Mouse (Mus musculus) gastrocnemius, adult 2 months (tissue): ENCODE data around the gene Slc39a11. TPM values are rescaled to one million over a fixed set of nuclear protein-coding genes. Genes with fewer than 3 reads are reported as not detected.
"Not testable (repeated sequence)": the region's sequence is repeated elsewhere in the genome, so short reads cannot be mapped to it uniquely, and the experiment has no call there.

Experiments used
- DNase-seq: peaks from one replicate; pipeline ENCODE4 v3.0.0; 2022
- H3K27ac ChIP-seq: fragments of 200-600 bp; 2 replicates; pipeline ENCODE4 v1.8.1; 2022; ENCODE audit warnings: mild to moderate bottlenecking
- H3K4me3 ChIP-seq: fragments of 200-600 bp; 2 replicates; pipeline ENCODE4 v1.8.1; 2022; ENCODE audit warnings: mild to moderate bottlenecking, moderate library complexity
- CTCF ChIP-seq: fragments of 200-600 bp; IDR thresholded peaks from 2 replicates; pipeline ENCODE4 v1.8.1; 2022; ENCODE audit warnings: antibody characterized with exemption, mild to moderate bottlenecking, moderate library complexity
- intact Hi-C: fragments of 180-260 bp; cut with DNase I; formaldehyde crosslinking; loops from one replicate; pipeline ENCODE4 v1.15.1; 2025
- total RNA-seq, 2 experiments: library from RNA; stranded (reverse); gene quantifications; 2 replicates each; pipeline ENCODE4 v1.2.3; 2021

The Slc39a11 gene
- total RNA-seq, 2 experiments from 2014 or later, result 1.8 to 3.0 TPM

GRCm38 (mm10) chr11:113666205-113666604 is 16.3 kb upstream of the Slc39a11 start:
- intact Hi-C loops, result no loop called here

DNA sequence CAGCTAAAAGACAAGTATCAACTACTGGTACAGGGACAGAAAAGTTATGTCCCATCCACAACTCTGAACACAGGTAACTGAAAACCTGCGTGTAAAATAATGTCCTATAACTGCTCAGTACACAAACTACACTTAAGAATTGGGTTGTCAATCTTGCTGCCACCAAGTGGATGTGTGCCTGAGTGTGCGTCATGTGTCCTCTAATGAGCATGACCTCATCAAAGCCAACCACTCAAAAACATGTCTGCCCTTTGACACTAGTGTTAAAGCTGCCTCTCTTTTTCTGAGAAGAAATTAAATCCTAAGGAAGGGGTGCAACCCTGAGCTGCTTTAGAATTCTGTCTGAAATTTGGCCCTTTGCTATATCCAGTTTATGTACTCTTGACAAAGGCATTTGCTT is 14.4 kb upstream of the Slc39a11 start:
- intact Hi-C loops, result no loop called here
- Histone ChIP-seq H3K27ac (0 out of 2 replicates have a peak overlapping the region, but pooled peaks have one; percentile 8), H3K4me3 (no peak overlapping the region)
- no peak for DNase-seq
- TF ChIP-seq CTCF, result no peak

More at GRCm38 (mm10) chr11:113666205-113666604, 16.3 kb upstream of the Slc39a11 start:
- no peak for TF ChIP-seq CTCF
- Histone ChIP-seq H3K4me3 (no peak overlapping the region), H3K27ac (no peak overlapping the region)
- DNase-seq, result no peak

- H3K27ac ChIP-seq, result peak overlapping the region; percentile 79
- no peak for DNase-seq
Observed at GRCm38 (mm10) chr11:113661835-113662351, 12.0 kb upstream of the Slc39a11 start.

DNA sequence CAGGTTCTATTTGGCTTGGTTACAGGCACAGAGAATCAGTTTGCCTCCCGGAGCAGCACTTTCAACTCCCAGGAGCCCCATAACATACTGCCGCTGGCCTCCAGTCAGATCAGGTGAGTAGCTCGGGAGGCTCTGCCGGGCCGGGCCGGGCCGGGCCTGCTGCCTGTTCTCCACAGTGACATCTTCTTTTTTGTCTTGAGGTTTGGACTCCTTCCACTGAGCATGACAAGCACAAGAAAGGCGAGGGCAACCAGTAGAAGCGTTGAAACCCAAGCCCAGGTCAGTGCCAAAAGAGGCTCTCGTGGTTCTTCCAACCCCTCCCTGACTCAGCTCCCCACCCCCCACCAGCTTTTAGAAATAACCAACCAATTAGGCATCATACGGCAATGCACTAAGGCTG is 11.1 kb upstream of the Slc39a11 start:
- intact Hi-C loops, result no loop called here
- peak overlapping the region; percentile 29 for H3K4me3 ChIP-seq
- peak overlapping the region; percentile 79 for H3K27ac ChIP-seq
- TF ChIP-seq CTCF, result no peak
- DNase-seq, result peak; percentile 55

More at GRCm38 (mm10) chr11:113661835-113662351, 12.0 kb upstream of the Slc39a11 start:
- no peak for TF ChIP-seq CTCF
- H3K4me3 ChIP-seq, result no peak overlapping the region
- intact Hi-C loops, result no loop called here

GRCm38 (mm10) chr11:113660213-113660612 is 10.3 kb upstream of the Slc39a11 start:
- intact Hi-C loops, result not testable (repeated sequence)

GRCm38 (mm10) chr11:113658763-113659162 is 8.9 kb upstream of the Slc39a11 start:
- H3K27ac ChIP-seq, result no peak overlapping the region
- no peak overlapping the region for H3K4me3 ChIP-seq
- TF ChIP-seq CTCF, result no peak
- no peak for DNase-seq
- intact Hi-C loops, result no loop called here

More at GRCm38 (mm10) chr11:113660213-113660612, 10.3 kb upstream of the Slc39a11 start:
- peak; percentile 18 for TF ChIP-seq CTCF
- H3K27ac ChIP-seq, DNase-seq, H3K4me3 ChIP-seq: not testable (repeated sequence)

- Histone ChIP-seq H3K4me3 (no peak overlapping the region), H3K27ac (no peak overlapping the region)
- TF ChIP-seq CTCF, result no peak
- intact Hi-C loops, result no loop called here
- no peak for DNase-seq
Observed at GRCm38 (mm10) chr11:113658319-113658718, 8.4 kb upstream of the Slc39a11 start.

- Histone ChIP-seq H3K27ac (no peak overlapping the region), H3K4me3 (no peak overlapping the region)
- no peak for TF ChIP-seq CTCF
- intact Hi-C loops, result no loop called here
- DNase-seq, result no peak
Observed at GRCm38 (mm10) chr11:113657221-113657620, 7.3 kb upstream of the Slc39a11 start.

DNA sequence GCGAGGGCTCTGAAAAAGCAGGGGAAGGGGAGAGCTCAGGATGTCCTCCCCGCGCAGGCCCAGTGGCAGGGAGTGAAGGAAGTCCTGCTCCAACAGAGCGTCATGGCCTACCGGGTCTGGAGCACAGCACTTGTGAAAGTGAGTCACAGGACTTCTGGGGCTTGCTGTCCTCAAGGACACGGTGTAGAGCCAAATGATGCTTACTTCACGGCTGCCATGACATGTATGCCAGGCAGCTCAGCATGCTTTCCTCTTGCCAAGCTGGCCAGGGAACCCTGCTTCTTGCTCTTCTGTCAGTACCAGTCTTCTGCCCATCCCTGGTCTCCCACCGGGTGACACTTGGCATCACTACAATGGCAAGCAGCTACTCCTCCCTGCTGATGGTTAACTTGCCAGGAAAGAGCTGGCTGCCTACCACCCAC is 6.6 kb upstream of the Slc39a11 start:
- no peak for DNase-seq
- TF ChIP-seq CTCF, result no peak
- intact Hi-C loops, result no loop called here

DNA sequence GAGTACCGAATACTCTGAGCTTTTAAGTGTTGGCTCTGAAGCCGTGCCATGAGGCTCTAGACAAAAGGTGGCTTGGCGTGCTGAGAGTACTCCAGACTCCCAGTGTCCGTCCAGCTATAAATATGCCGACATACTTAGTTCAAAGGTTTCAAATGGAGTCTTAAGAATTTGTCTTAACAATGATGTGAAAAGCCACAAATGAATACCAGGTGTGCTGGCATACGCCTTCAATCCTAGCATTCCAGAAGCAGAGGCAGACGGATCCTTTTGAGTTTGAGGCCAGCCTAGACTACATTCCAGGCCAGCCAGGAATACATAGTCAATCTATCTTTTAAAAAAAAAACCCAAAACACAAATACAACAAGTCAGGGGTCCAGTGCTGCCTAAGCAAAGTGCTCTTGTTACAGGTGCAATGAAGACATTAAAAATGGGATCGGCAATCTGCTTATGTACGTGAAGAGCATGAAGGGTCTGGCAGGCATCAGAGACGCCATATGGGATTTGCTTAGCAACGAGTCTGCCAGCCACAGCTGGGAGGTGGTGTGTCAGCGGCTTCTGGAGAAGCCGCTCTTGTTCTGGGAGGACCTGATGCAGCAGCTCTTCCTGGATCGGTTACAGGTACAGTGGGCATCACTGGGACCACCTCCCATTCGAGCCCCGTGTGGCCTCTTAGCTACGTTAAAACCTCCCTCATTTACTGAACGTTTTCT is 4.8 kb upstream of the Slc39a11 start:
- Histone ChIP-seq H3K27ac (no peak overlapping the region), H3K4me3 (no peak overlapping the region)
- no peak for DNase-seq
- TF ChIP-seq CTCF, result no peak
- intact Hi-C loops, result no loop called here

More for the DNA sequence above, 6.6 kb upstream of the Slc39a11 start:
- Histone ChIP-seq H3K4me3 (no peak overlapping the region), H3K27ac (peak overlapping the region; percentile 31; the same call in 1 of the 2 replicates)

DNA sequence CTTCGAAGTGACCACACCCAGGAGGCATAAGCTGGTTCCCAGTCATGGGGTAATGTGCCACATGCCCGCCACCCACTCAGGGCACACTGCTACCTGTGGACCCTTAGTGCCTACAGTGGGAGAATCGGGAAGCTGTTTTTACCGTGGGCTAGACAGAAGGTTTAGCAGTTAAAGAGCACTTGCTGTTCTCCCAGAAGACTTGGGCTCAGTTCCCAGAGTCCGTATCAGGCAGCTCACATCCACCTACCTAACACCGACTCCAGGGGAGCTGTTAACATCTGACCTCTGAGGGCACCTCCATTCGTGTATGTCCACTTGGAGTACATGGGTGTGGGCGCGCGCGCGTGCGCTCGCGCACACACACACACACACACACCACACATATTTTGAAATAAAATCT is 4.2 kb upstream of the Slc39a11 start:
- no peak for DNase-seq
- H3K27ac ChIP-seq, result no peak overlapping the region
- no peak for TF ChIP-seq CTCF
- no peak overlapping the region for H3K4me3 ChIP-seq
- intact Hi-C loops, result no loop called here

GRCm38 (mm10) chr11:113652516-113652915 is 2.6 kb upstream of the Slc39a11 start:
- no peak for TF ChIP-seq CTCF
- Histone ChIP-seq H3K27ac (no peak overlapping the region), H3K4me3 (no peak overlapping the region)
- intact Hi-C loops, result no loop called here
- DNase-seq, result no peak

DNA sequence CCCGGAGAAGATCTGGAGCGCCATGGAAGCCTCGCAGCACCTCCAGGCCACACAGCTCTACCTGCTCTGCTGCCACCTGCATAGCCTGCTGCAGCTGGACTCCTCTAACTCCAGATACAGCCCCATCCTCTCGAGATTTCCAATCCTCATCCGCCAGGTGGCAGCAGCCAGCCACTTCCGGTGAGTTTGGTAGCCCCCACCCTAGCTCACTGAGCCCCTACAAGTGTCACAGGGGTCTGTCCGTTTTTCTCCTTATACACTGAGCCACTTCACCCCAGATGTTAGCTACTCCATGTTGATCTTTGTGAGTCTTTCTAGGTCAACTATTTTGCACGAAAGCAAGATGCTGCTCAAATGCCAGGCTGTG is 2.0 kb upstream of the Slc39a11 start:
- H3K27ac ChIP-seq, result no peak overlapping the region
- DNase-seq, result peak; percentile 49
- TF ChIP-seq CTCF, result peak; percentile 49
- intact Hi-C loops, result no loop called here
- no peak overlapping the region for H3K4me3 ChIP-seq
